Mouse (Mus musculus): ENCODE data around the gene Cdh1.
A peak's percentile ranks its signal among the peaks of the same experiment; 100 is the strongest.

Gene Cdh1

DNA sequence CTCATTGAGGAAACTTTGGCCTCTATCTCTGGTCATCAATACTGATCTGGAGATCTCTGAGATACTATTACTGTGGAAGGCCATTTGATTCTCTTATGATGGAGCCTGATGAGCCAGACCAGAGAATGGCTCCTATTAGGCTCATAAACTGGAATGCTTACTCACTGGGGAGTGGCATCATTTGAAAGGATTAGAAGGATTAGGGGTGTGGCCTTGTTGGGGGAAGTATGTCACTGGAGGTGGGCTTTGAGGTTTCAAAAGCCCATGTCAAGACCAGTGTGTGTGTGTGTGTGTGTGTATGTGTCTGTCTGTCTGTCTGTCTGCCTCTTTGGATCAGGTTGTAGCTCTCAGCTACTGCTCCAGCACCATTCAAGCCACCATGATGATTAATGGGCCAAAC, 20.8 kb downstream of the Cdh1 start:
- no peak for DNase-seq

DNA sequence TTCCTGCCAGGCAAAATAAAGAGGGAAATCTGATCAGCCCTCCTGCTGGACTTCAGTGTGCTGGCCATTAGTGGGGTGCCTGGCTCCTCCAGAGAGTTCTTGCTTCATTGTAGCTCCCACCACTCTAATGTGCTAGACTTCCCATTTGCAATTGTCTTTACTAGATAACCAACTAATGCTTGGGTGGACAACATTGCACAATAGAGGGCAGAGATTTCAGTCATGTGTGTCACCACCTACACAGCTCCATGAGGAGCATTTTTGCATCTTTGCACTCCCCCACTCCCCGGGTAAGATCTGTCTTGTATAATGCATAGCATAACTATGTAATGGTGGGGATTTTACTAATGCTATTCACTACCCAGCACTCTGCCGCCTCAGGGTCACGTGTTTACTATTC, 21.6 kb downstream of the Cdh1 start:
- no peak for DNase-seq

GRCm38 (mm10) chr8:106626096-106626865, 23.1 kb downstream of the Cdh1 start:
- DNase-seq, result no peak

GRCm38 (mm10) chr8:106628291-106628964, 25.3 kb downstream of the Cdh1 start:
- peak in 1 of 2 experiments; percentile 57 for DNase-seq

DNA sequence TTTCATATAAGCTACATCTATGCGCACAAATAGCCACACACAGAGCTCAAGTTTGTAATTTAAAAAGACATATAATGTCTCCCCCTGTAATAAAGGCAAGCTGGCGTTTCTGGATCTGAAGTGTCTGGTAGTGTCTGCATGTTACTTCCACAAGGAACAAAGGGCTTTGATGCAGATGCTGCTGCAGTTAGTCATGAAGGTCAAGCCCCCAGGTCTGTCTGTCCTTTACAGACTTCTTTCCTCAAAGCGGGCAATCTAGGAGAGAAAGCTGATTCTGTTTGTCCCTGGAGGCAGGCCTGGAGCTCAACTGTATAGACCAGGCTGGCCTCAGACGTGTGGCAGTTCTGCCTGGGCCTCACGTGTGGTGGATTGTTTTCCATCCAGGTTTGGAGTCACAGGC, 26.3 kb downstream of the Cdh1 start:
- DNase-seq, result no peak

- no peak for DNase-seq
Measured at GRCm38 (mm10) chr8:106631904-106632303, 28.8 kb downstream of the Cdh1 start.

DNA sequence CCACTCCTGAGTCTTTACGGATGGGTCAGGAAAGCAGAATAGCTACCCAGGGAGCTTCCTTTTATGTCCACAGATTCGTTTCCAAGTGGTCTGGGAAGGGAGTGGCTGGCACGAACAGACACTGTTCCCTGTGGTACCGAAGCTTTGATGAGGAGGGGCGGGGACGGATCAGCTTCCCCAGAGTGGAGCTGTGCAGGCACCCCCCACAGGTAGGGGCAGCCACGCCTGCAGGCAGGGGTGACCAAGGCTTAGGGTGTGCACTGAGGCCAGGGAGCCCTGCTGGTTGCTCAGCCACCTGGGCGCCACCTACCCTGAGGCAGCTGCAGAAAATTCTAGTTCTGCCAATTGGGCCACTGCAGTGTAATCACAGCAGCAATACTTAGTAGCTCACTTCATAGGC, 29.5 kb downstream of the Cdh1 start:
- peak in 1 of 2 experiments; percentile 49 for DNase-seq

DNA sequence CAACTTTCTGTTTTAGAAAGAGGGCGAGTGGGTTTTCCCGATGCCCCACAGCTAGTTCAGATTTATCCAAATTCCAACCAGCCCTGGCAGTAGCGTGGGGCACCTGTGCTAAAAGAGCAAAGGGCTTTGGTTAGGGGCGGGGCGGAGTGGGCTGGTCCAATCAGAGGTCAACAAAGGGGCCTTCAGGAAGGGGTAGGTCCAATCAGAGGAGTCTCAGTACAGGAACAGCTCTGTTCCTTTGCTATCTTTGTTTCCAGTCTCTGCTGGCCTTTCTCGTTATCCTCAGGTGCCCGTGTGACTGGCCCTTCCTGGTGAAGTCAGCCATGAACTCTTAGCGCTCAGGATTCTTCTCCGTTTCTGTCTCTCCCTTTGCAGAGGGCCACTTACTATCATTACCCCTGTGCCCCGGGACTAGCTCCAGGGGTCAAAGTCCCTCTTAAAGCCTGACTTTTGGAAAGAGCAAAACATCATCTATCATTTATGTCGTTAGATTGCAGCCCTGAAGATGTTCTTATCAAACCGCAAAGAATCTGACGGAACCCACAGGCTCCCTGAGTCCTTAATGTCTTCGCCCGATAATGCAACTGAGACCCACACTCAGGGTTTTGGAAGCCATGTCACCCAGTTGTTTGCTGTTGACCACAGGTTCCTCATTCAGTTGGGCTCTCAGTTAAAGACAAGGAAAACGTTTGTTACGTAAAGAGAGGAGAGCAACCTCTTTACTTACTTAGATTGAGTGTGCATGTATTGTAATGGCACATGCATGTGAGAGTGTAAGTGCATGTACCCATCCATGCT, 30.4 kb downstream of the Cdh1 start:
- peak; percentile 81 to 87 for DNase-seq

DNA sequence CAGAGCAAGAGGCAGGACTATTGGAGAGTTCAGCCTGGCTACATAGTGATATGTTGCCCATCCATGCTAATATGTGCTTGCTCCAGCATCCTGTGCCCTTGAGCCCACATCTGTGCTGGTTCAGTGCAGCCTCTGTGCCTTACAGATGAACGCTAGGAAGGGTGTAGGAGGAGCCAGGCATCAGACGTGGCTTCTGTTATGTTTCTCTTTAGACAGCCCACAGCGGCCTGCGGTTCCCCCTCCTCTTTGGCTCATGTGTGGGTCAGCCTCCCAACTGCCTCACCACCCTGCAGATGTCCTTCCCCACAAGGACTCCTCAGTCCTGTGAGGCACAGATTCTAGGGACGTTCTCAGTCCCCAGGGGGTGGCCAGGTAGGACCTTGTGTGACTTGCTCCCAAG, 32.1 kb downstream of the Cdh1 start:
- no peak for DNase-seq

DNA sequence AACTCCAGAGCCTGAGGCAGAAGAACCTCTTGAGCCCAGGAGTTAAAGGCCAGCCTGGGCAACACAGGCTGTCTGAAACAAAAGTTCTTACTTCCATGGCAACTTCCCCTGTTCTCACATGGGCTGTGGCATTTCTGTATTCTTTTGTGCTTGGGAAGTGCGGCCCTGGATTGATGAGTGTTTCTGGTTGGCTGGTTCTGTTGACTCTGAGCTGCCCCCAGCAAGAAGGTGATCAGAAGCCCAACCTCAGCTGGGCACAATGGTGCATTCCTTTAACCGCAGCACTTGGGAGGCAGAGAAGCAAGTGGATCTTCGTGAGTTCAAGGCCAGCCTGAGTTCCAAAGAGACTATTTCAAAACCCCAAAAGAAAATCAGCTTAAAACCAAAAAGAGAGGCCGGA, 34.3 kb downstream of the Cdh1 start:
- no peak for DNase-seq

DNA sequence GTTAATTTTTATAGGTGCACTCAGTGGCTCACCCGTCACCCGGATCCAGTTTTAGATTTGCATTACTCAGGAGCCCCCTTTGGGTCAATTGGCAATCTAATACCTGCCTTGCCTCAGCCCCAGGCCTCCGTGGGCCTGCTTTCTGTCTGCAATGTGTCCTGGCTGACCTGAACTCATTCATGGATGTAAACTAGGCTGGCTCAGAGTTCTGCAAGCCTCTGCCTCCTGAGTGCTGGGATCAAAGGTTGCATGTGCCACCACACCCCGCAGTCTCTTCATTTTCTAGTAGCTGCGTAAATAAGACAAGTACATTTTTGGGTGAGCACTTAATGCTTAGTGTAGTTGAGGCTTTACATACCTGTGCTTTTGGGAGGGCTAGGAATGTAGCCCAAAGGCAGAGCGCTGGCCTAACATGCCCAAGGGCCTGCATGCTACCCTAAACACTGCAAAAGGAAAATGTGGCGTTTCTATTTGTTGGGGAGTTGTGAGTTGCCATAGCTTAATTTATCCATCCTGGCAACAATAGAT, 35.7 kb downstream of the Cdh1 start:
- DNase-seq, result peak; percentile 68 to 71

DNA sequence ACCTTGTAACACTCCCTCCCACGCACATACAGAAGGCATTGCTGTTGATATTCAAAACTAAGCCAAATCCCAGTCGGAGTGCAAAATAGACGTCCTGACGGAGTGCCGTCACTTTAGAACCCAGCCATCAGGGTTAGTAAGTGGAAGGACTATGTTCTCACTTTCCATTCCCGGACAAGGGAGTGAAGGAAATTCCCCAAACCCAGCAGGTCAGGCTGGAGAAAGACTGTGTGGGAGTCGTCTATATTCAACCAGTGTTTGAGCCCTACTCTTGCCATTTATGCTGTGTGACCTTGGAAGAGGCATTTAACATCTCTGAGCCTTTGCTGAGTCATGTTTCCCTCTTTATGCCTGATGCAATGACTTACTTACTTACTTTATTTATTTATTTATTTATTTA, 37.1 kb downstream of the Cdh1 start:
- DNase-seq, result no peak

- no peak for DNase-seq
Measured at GRCm38 (mm10) chr8:106640921-106641320, 37.8 kb downstream of the Cdh1 start.

DNA sequence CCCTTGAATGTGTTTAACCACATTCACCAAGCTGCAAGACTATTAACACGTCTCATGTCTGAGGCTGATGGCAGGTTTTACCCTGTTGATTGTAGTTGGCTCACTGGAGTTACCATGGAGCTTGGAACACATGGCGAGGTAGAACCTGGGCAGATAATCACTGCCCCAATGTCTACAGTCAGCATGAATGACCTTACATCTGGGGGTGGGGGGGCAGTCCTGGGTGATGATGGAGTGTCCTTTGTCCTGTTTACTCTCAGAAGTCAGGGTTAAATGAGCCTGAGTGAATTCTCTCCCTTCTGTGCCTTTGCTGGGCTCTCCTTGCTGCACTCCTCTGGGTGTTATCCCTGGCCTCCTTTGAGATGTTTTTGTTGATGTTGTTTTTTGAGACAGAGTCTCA, 39.0 kb downstream of the Cdh1 start:
- DNase-seq, result peak; percentile 35 to 50

- DNase-seq, result no peak
Measured at GRCm38 (mm10) chr8:106643100-106643499, 39.9 kb downstream of the Cdh1 start.

DNA sequence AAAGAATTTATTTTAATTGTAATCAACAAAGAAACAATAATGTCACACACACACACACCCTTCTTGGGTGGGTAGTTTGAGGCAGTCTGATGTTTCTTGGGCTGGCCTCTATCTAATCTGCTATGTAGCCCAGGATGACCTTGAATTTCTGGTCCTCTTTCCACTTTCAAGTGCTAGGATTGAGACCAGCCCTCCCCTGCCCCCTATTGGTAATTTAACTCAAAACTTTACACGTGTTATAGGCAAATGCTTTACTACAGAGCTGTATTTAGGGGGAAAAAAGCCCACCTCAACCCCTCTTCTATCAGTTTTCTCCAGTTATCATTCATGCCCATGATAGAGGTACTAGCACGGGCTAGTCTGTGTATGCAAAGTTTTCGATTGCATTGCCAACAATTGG, 41.8 kb downstream of the Cdh1 start:
- no peak for DNase-seq

DNA sequence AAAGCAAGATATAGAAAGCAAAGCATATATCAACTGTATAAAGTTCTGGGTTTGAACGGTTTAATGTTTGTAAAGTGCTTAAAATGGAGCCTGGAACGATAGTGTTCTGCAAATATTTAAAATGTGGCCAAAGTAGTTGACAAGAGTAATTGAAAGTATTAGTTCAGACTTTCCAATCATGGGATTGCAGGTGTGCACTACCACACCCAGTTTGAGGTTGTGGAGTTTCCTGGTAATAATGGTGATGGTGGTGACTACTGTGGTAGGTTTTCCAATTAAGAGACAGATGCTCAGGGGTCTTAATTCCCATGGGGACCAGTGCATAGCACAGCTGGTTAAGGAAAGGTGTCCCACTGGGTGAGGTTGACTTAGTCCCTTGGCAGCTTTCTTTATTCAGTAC, 43.0 kb downstream of the Cdh1 start:
- DNase-seq, result no peak

DNA sequence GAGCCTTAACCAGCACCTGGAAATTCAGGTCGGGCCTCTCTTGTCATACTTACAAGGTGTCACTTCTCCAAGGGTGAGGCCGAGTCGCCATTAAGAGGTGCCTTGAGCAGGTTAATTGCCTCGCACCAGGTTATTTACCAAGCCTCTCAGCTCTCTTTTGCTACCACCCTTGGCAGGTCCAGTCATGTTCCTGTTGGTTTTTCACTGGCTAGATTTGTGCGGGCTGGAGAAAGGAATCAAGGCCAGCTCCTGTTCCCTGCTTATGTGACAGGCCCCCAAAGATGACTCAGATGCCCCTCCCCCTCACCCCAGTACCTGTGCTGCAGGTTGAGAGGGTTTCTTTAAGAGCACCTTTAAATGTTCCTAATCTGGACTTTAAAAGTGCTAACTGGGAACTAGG, 43.6 kb downstream of the Cdh1 start:
- DNase-seq, result no peak

GRCm38 (mm10) chr8:106647387-106647786, 44.2 kb downstream of the Cdh1 start:
- peak; percentile 74 to 92 for DNase-seq

DNA sequence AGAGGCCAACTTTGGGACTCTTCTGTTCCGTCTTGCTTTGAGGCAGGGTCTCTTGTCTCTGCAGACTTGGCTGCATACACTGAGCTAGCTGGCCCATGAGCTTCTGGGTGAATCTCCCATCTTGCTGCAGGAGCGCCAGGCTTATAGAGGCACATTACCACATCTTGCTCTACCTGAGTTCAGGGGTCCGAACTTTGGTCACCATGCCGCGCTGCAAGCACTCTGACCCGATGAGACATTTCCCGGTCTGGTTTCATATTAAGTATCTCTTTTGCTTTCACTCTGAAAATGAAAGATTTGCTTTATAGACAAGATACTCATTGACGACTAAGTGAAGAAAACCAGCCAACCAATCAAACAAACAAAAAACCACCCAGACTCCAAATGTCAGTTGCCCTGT, 45.3 kb downstream of the Cdh1 start:
- DNase-seq, result peak; percentile 29 to 44

GRCm38 (mm10) chr8:106651994-106652393, 48.8 kb downstream of the Cdh1 start:
- no peak for DNase-seq

GRCm38 (mm10) chr8:106656046-106656445, 52.9 kb downstream of the Cdh1 start:
- DNase-seq, result no peak

GRCm38 (mm10) chr8:106672786-106673185, 69.6 kb downstream of the Cdh1 start:
- no peak for DNase-seq

Measured in kidney, postnatal 36 days (tissue).